Mouse (Mus musculus): ENCODE measurements around the gene Dzip1l.

The Dzip1l gene

GRCm38 (mm10) chr9:99661606-99662166 is 32.4 kb downstream of the Dzip1l start:
- DNase-seq: no peak

DNA sequence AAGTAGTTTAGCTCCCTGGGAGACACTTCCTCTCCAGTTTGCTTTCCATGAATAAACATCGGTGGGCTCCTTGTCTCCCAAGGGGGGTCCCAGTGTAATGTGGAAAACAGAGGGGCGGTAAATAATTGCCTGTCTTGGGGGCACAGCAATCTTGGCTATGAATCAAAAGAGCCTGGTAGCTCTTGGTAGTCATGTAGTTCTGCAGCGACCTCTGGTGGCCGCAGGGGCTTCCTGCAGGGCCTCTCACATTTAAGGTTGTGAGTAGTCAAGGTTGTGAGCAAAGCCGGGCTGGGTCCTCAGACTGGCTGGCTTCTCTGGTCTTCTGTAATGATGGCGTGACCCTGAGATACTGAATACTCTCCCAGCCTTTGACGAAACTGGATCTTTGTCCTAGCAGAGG is 33.1 kb downstream of the Dzip1l start:
- DNase-seq: peak in 1 of 2 experiments; percentile 38

GRCm38 (mm10) chr9:99662887-99663286 is 33.6 kb downstream of the Dzip1l start:
- no peak for DNase-seq

- DNase-seq: no peak
Observed at GRCm38 (mm10) chr9:99667596-99667995, 38.3 kb downstream of the Dzip1l start.

DNA sequence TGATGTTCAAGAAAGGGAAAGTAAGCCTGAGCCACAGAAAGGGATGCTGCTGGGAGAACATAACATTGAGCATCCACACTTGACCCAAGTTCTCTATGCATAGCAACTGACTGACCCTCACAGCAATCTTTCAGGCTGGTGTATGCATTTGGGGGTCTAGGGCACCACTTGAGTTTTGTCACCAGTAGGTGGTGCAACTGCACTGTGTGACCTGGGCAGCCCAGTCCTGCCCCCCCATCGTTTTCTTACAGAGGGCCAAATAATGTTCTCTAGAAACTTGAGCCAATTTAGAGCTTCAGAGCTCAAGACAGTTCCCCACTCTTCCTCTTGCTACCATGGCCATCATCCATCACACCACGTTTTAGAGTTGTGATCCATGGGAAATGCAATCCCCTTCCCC is 42.3 kb downstream of the Dzip1l start:
- no peak for DNase-seq

- no peak for DNase-seq
Observed at GRCm38 (mm10) chr9:99675714-99676113, 46.4 kb downstream of the Dzip1l start.

GRCm38 (mm10) chr9:99681980-99682570 is 52.8 kb downstream of the Dzip1l start:
- no peak for DNase-seq

GRCm38 (mm10) chr9:99685061-99685521 is 55.8 kb downstream of the Dzip1l start:
- no peak for DNase-seq

DNA sequence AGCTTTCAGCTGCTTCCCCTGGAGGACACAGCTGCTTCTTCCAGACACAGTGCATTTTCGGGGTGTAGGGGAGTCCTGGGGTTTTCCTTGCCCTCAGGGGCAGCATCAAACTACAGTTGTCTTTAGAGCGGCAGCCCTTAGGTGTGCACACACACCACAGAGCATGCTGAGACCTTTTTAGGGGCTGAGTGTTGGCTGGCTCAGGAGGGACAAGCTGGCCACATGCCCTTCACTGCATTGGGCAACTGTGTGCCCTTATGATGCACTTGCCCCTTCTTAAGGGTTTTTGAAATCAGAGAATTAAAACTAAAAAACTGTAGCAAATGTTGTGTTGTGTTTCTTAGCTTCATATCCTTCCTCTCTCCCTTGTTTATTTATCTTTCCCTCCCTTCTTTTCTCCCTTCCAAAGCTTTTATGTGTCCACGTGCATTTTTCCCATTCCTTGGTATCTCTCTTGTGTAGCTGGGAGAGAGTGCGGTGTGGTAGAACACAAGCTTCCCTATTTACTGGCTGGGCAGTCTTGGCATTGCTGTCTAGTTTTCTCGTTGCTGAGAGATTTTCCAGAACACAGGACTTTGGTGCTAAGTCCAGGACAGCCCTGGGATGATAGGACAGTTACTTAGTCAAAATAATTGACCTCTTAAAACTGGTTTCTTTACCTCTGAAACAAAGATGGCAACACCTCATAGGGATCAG is 56.4 kb downstream of the Dzip1l start:
- no peak for DNase-seq

GRCm38 (mm10) chr9:99689796-99690195 is 60.5 kb downstream of the Dzip1l start:
- DNase-seq: no peak

- no peak for DNase-seq
Observed at GRCm38 (mm10) chr9:99690386-99690785, 61.1 kb downstream of the Dzip1l start.

- DNase-seq: no peak
Observed at GRCm38 (mm10) chr9:99694961-99695360, 65.7 kb downstream of the Dzip1l start.

GRCm38 (mm10) chr9:99699752-99700389 is 70.6 kb downstream of the Dzip1l start:
- DNase-seq: no peak

- DNase-seq: no peak
Observed at GRCm38 (mm10) chr9:99701187-99701586, 71.9 kb downstream of the Dzip1l start.

DNA sequence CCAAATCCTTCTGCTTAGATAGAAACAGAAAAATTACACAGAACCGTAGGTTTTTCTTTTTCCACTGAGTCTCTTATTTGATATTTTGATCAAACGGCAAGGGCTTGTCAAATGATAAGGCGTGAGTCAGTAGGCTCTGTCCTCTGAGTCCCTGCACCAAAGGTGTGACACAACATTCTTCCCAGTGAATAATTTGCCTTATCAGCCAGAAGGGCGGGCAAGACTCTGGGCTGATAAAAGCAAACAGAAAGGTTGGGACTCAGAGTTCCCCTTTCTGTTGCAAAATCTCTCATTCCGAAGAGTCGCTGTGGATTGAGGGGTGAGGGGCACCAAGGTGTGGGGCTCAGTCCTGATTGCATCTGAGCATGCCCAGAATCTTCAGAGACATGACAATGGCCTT is 72.9 kb downstream of the Dzip1l start:
- DNase-seq: no peak

- no peak for DNase-seq
Observed at GRCm38 (mm10) chr9:99703711-99704110, 74.4 kb downstream of the Dzip1l start.

DNA sequence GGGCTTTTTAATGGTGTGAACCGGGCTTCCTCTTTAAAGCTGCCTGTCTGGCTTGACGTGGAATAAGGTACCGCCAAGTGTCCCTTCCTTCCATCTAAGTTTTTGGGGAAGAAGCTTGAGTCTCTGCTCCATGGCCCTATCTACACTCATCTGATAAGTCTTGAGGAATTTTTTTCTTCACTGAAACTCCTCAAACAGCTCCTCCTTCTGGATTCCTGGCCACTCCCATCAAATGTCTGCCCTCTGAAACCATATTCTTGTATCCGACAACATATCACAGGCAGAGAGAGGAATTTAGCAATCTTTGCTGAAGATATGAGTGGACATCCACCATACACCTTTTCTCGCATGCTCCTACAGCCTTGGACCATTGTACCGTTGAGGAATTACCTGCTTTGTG is 77.0 kb downstream of the Dzip1l start:
- DNase-seq: no peak

DNA sequence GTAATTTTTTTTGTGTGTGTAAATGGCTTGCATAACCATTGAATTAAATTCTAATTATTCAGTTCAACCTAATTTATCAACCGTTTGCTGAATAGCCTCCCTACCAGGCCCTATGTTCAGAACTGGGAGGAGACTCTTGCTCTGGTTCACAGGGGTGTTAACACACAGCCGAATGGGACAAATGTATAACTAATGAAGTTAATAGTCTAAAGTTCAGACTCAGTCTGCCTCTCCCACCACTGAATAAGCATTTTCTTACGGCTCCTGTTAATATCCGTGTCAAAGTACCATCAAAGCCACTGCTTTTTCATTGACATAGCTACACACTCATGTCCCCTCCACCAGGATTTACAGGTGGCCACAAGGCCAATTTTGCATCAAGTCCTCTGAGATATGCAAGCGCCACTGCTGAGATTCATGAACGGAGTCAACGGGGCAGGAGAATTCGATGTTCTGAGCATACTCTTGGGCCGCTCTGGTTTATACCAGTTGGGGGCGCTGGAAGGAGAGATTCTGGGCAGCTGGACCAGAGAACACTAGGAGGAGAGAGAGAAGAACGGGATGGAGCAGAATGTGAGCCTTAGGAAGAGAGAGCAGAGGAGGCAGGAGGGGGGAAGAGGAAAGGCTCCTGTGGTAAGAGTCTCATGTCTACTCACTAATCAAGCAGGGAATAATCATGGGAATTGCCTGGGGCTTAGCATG is 78.3 kb downstream of the Dzip1l start:
- DNase-seq: no peak

- no peak for DNase-seq
Observed at GRCm38 (mm10) chr9:99709588-99710248, 80.4 kb downstream of the Dzip1l start.

GRCm38 (mm10) chr9:99710297-99710696 is 81.0 kb downstream of the Dzip1l start:
- DNase-seq: no peak

- no peak for DNase-seq
Observed at GRCm38 (mm10) chr9:99717134-99717533, 87.8 kb downstream of the Dzip1l start, which contains the start of gene Cldn18. Cldn18 (minus strand) TSS chr9:99717267.
